Mouse (Mus musculus): ENCODE data around the gene A4gnt. TPM values are rescaled to one million over a fixed set of nuclear protein-coding genes. Genes with fewer than 3 reads are reported as not detected.
"Not testable (repeated sequence)": the region's sequence is repeated elsewhere in the genome, so short reads cannot be mapped to it uniquely, and the experiment has no call there.

The A4gnt gene
- polyA plus RNA-seq (2012; rRNA removed): not detected in 2 replicates

GRCm38 (mm10) chr9:99612202-99612601, at the start of gene A4gnt:
TSS of gene A4gnt (plus strand) at chr9:99612502.
- no peak for DNase-seq (ENCODE audit: low read depth)
- no peak for TF ChIP-seq CTCF (IDR thresholded peaks at IDR 0.05; ENCODE audit: borderline replicate concordance, extremely low read depth, insufficient read depth, insufficient read length)
- TF ChIP-seq POLR2A (IDR thresholded peaks at IDR 0.05; ENCODE audit: borderline replicate concordance, extremely low read depth, insufficient read depth, insufficient read length, poor library complexity, severe bottlenecking): no peak

DNA sequence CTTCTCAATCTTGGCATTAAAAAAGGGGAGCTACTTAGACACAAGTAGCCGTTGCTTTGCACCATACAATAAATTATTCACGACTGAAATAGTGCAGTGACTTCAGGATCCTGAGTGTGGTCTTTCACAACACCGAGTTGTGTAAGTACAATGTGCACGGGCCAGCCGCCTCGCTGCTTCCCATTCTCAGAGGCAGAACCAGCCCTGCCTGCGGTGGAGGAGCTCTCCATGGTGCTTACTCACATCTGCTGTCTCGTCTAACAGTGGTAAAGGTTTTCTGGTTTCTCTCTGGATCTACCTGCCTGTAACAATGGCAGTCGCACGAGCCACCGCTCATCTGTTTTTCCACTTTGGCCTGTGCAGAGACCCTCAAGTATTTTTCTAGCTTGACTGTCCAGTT, 48.6 kb upstream of the A4gnt start:
- TF ChIP-seq POLR2A (IDR thresholded peaks at IDR 0.05; ENCODE audit: borderline replicate concordance, extremely low read depth, insufficient read depth, insufficient read length, poor library complexity, severe bottlenecking): no peak
- no peak for TF ChIP-seq CTCF (IDR thresholded peaks at IDR 0.05; ENCODE audit: borderline replicate concordance, extremely low read depth, insufficient read depth, insufficient read length)
- DNase-seq (ENCODE audit: low read depth): peak; percentile 19

DNA sequence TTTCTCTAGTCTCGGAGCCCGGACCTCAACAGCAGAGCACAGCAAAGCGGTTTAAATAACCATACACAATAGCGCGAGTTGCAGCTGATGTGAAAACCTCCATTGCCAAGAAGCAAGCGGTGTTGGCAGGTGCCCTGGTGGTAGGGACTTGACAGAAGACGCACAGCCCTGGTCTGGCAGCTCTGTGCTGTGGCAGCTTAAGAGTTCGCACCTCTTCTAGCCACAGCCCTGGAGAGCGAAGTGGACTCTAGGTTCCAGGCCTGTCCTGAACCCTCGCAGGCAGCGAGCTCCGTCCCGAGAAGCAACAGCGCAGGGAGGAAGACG, 44.3 kb upstream of the A4gnt start:
- peak; percentile 63 for DNase-seq (ENCODE audit: low read depth)
- TF ChIP-seq CTCF (IDR thresholded peaks at IDR 0.05; ENCODE audit: borderline replicate concordance, extremely low read depth, insufficient read depth, insufficient read length) (no peak), POLR2A (IDR thresholded peaks at IDR 0.05; ENCODE audit: borderline replicate concordance, extremely low read depth, insufficient read depth, insufficient read length, poor library complexity, severe bottlenecking) (no peak)

DNA sequence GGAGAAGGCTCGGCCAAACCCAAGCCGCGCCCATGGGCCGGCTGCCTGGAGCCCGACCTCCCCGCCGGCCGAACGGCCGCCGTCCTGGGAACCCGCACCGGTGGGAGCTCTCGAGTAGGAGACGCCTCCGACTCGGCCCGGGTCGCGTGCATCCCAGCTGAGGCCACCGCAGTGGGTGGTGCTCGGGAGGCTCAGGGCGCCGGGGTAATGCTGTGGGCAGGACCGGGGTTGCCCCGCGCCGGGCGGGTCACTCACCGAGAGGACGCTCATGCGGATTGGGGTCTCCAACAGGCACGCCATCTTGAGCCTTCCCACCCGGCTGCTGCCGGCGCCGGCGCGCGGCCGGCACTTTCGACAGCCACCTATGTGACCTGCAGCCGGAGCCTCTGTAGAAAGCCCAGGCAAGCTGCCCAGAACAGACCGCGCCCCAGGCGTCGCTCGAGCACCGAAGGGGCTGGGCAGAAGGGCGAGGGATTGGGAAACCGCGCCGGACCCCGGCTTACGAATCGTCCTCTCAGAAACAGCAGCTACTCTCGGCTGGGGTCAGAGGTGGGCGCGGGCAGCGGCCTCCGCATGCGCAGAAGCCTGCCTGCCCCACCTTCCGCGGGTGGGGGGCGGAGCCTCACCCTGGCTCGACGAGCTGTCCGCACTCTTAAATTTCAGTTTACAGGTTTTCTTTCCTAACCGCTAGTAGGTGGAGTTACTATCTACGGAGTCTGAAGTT, 43.8 kb upstream of the A4gnt start, which contains the start of gene Armc8:
Armc8 (minus strand) TSS at position 553 of the 724 bp plus-strand sequence.
- TF ChIP-seq CTCF (IDR thresholded peaks at IDR 0.05; ENCODE audit: borderline replicate concordance, extremely low read depth, insufficient read depth, insufficient read length) (no peak), POLR2A (IDR thresholded peaks at IDR 0.05; ENCODE audit: borderline replicate concordance, extremely low read depth, insufficient read depth, insufficient read length, poor library complexity, severe bottlenecking) (peak; percentile 63; the same call in 1 of the 2 replicates)
- peak; percentile 95 for DNase-seq (ENCODE audit: low read depth)

DNA sequence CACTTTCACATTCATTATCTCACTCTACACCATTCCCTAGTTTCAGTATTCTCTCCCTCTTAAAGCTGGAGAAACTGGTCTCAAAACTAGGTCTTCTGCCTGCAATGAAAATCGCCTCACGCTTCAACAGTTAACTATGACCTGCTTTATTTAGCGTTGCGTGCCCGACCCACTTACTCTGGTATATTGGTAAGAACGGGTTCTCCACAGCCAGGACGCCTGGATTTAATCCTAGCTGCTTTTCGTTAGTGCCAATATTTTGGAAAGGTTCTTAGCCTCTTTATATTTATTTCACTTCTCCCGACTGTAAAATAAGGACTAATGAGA, 43.3 kb upstream of the A4gnt start:
- no peak for DNase-seq (ENCODE audit: low read depth)
- TF ChIP-seq POLR2A (IDR thresholded peaks at IDR 0.05; ENCODE audit: borderline replicate concordance, extremely low read depth, insufficient read depth, insufficient read length, poor library complexity, severe bottlenecking): no peak
- TF ChIP-seq CTCF (IDR thresholded peaks at IDR 0.05; ENCODE audit: borderline replicate concordance, extremely low read depth, insufficient read depth, insufficient read length): no peak

DNA sequence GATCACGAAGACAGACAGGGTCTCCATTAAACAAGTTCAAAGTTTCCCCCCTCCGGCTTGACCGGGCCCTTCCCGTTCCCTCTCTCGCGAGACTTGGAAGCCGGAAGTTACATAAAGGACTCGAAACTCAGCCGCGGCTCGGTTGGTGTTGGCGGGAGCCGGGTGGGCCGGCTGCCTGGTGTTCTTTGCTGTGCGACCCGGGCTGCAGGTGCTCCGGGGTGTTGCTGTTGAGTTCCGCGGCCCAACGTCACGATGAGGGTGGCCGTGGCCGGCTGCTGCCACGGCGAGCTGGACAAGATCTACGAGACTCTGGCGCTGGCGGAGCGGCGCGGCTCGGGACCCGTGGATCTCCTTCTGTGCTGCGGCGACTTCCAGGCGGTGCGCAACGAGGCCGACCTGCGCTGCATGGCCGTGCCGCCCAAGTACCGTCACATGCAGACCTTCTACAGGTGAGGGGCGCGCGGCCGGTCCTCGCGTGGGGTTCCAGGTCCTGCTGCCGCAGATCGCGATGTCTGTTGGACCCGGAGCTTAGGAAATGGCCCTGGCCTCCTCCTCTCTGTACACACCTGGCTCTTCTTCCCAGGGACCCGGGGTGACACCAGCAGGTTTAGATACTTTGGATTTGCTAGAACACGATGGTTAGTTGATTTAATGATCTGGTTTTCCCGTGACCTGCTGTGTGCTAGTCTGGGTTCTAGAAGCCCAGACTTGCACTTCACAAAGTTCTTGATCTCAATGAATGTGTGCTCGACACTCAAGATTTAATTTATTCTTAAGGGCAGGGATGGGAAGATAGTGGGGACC, 36.4 kb upstream of the A4gnt start, which contains the start of gene Dbr1:
Dbr1 (plus strand) TSS at position 123 of the 804 bp plus-strand sequence.
- peak; percentile 95 for DNase-seq (ENCODE audit: low read depth)
- peak; percentile 79; the same call in 1 of the 2 replicates for TF ChIP-seq POLR2A (IDR thresholded peaks at IDR 0.05; ENCODE audit: borderline replicate concordance, extremely low read depth, insufficient read depth, insufficient read length, poor library complexity, severe bottlenecking)
- TF ChIP-seq CTCF (IDR thresholded peaks at IDR 0.05; ENCODE audit: borderline replicate concordance, extremely low read depth, insufficient read depth, insufficient read length): no peak

- TF ChIP-seq POLR2A (IDR thresholded peaks at IDR 0.05; ENCODE audit: borderline replicate concordance, extremely low read depth, insufficient read depth, insufficient read length, poor library complexity, severe bottlenecking) (no peak), CTCF (IDR thresholded peaks at IDR 0.05; ENCODE audit: borderline replicate concordance, extremely low read depth, insufficient read depth, insufficient read length) (peak; percentile 56; the same call in 1 of the 2 replicates)
- DNase-seq (ENCODE audit: low read depth): peak; percentile 80
These were observed 31.6 kb upstream of the A4gnt start for GRCm38 (mm10) chr9:99580655-99581054.

DNA sequence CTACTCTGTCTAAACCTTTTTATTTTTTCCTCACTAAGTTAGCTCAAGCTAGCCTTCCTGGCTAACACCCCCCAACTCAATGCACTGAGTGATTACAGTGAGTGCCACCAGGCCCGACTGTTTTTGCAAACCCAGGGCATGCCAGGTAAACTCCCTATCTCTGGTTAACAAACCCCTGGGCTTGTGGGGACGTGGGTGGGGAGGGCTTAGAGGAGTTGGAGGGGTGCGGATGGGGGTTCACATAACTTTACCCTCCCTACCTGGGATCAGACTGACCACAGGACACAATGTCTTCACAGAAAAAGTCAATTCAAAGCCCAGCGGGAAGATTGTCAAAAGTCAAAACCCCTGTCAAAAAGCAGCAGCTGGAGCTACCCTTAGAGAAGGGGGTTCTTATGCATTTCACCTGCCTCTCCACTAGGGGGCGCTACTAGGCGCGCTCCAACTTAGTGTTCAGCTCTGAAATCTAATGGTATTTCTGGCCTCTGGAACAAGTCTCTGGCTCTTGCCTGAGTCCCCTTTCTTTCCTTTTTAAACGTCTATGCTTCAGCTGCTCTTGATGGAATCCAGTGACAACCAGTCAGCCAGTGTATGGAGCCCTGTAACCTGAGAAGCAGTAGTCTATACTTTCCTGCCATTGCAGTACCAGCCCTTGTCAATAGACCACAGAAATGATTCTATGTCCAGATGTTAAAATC, 24.6 kb upstream of the A4gnt start:
- TF ChIP-seq POLR2A (IDR thresholded peaks at IDR 0.05; ENCODE audit: borderline replicate concordance, extremely low read depth, insufficient read depth, insufficient read length, poor library complexity, severe bottlenecking) (no peak), CTCF (IDR thresholded peaks at IDR 0.05; ENCODE audit: borderline replicate concordance, extremely low read depth, insufficient read depth, insufficient read length) (peak; percentile 85; the same call in 1 of the 2 replicates)
- peak; percentile 55 for DNase-seq (ENCODE audit: low read depth)

- TF ChIP-seq POLR2A (IDR thresholded peaks at IDR 0.05; ENCODE audit: borderline replicate concordance, extremely low read depth, insufficient read depth, insufficient read length, poor library complexity, severe bottlenecking): no peak
- TF ChIP-seq CTCF (IDR thresholded peaks at IDR 0.05; ENCODE audit: borderline replicate concordance, extremely low read depth, insufficient read depth, insufficient read length): no peak
- no peak for DNase-seq (ENCODE audit: low read depth)
These were observed 21.2 kb upstream of the A4gnt start for GRCm38 (mm10) chr9:99591144-99591543.

GRCm38 (mm10) chr9:99599127-99599526, 13.2 kb upstream of the A4gnt start:
- not testable (repeated sequence) for DNase-seq (ENCODE audit: low read depth)

- TF ChIP-seq POLR2A (IDR thresholded peaks at IDR 0.05; ENCODE audit: borderline replicate concordance, extremely low read depth, insufficient read depth, insufficient read length, poor library complexity, severe bottlenecking) (no peak), CTCF (IDR thresholded peaks at IDR 0.05; ENCODE audit: borderline replicate concordance, extremely low read depth, insufficient read depth, insufficient read length) (no peak)
- no peak for DNase-seq (ENCODE audit: low read depth)
These were observed 8.7 kb upstream of the A4gnt start for GRCm38 (mm10) chr9:99603566-99603965.

All from brain, embryonic 14.5 days (tissue).